Mouse (Mus musculus): ENCODE results near the gene Fbxo6. TPM values are rescaled to one million over a fixed set of nuclear protein-coding genes. Genes with fewer than 3 reads are reported as not detected.
"Not testable (repeated sequence)": the region's sequence is repeated elsewhere in the genome, so short reads cannot be mapped to it uniquely, and the experiment has no call there.

The Fbxo6 gene
- polyA plus RNA-seq, 1 experiment from 2014 or later, result 13.9 TPM

- H3K4me2 ChIP-seq (ENCODE audit: low read depth), result no peak overlapping the region
- no peak for ATAC-seq (ENCODE audit: insufficient read depth, low FRiP score, low TSS enrichment)
- H3K9me3 ChIP-seq (ENCODE audit: control insufficient read depth, low read length), result no peaks in the 10 kb centered on the region
- H3K27me3 ChIP-seq (ENCODE audit: control insufficient read depth, insufficient read depth, low read length), result no peaks in the 10 kb centered on the region
- H3K36me3 ChIP-seq (ENCODE audit: control insufficient read depth, insufficient read depth, low read length), result no peaks in the 10 kb centered on the region
- no peak for DNase-seq (ENCODE audit: low spot score)
- 93% methylated on average over 12 of the region's 12 CpGs for WGBS
- H3K4me1 ChIP-seq (ENCODE audit: control insufficient read depth, insufficient read depth, low read length), result no peaks in the 10 kb centered on the region; the same call in 1 of the 2 replicates
- H3K4me3 ChIP-seq (ENCODE audit: low read depth, low read length), result no peak overlapping the region
- no peak overlapping the region for H3K27ac ChIP-seq (ENCODE audit: low read depth, low read length)
- H3K9ac ChIP-seq (ENCODE audit: low read length), result no peak overlapping the region
These were observed 29.5 kb upstream of the Fbxo6 start for GRCm38 (mm10) chr4:148181483-148181882.

- no peaks in the 10 kb centered on the region; the same call in 1 of the 2 replicates for H3K4me1 ChIP-seq (ENCODE audit: control insufficient read depth, insufficient read depth, low read length)
- no peak overlapping the region for H3K4me3 ChIP-seq (ENCODE audit: low read depth, low read length)
- no peak overlapping the region for H3K4me2 ChIP-seq (ENCODE audit: low read depth)
- ATAC-seq (ENCODE audit: insufficient read depth, low FRiP score, low TSS enrichment), result no peak
- no peak overlapping the region for H3K9ac ChIP-seq (ENCODE audit: low read length)
- no peaks in the 10 kb centered on the region for H3K9me3 ChIP-seq (ENCODE audit: control insufficient read depth, low read length)
- H3K27ac ChIP-seq (ENCODE audit: low read depth, low read length), result no peak overlapping the region
- DNase-seq (ENCODE audit: low spot score), result no peak
- peaks cover 13% of the 10 kb centered on the region for H3K27me3 ChIP-seq (ENCODE audit: control insufficient read depth, insufficient read depth, low read length)
- no peaks in the 10 kb centered on the region for H3K36me3 ChIP-seq (ENCODE audit: control insufficient read depth, insufficient read depth, low read length)
These were observed 25.8 kb upstream of the Fbxo6 start for GRCm38 (mm10) chr4:148177716-148178115.

- ATAC-seq (ENCODE audit: insufficient read depth, low FRiP score, low TSS enrichment); H3K9me3 ChIP-seq (ENCODE audit: control insufficient read depth, low read length); DNase-seq (ENCODE audit: low spot score); H3K27ac ChIP-seq (ENCODE audit: low read depth, low read length); H3K36me3 ChIP-seq (ENCODE audit: control insufficient read depth, insufficient read depth, low read length); H3K4me3 ChIP-seq (ENCODE audit: low read depth, low read length); H3K4me1 ChIP-seq (ENCODE audit: control insufficient read depth, insufficient read depth, low read length); H3K9ac ChIP-seq (ENCODE audit: low read length); H3K4me2 ChIP-seq (ENCODE audit: low read depth): not testable (repeated sequence)
- H3K27me3 ChIP-seq (ENCODE audit: control insufficient read depth, insufficient read depth, low read length), result peaks cover 15% of the 10 kb centered on the region
- 79% methylated on average over 5 of the region's 6 CpGs for WGBS
These were observed 24.7 kb upstream of the Fbxo6 start for GRCm38 (mm10) chr4:148176603-148177002.

- ATAC-seq (ENCODE audit: insufficient read depth, low FRiP score, low TSS enrichment) (no peak), DNase-seq (ENCODE audit: low spot score) (no peak)
- no peak overlapping the region for H3K9ac ChIP-seq (ENCODE audit: low read length)
- peaks cover 18% of the 10 kb centered on the region for H3K27me3 ChIP-seq (ENCODE audit: control insufficient read depth, insufficient read depth, low read length)
- WGBS, result 15% methylated on average over 12 of the region's 12 CpGs
- no peaks in the 10 kb centered on the region; the same call in 1 of the 2 replicates for H3K4me1 ChIP-seq (ENCODE audit: control insufficient read depth, insufficient read depth, low read length)
- no peaks in the 10 kb centered on the region for H3K9me3 ChIP-seq (ENCODE audit: control insufficient read depth, low read length)
- H3K4me2 ChIP-seq (ENCODE audit: low read depth), result no peak overlapping the region
- no peaks in the 10 kb centered on the region for H3K36me3 ChIP-seq (ENCODE audit: control insufficient read depth, insufficient read depth, low read length)
- H3K27ac ChIP-seq (ENCODE audit: low read depth, low read length), result no peak overlapping the region
- no peak overlapping the region for H3K4me3 ChIP-seq (ENCODE audit: low read depth, low read length)
These were observed 22.5 kb upstream of the Fbxo6 start for GRCm38 (mm10) chr4:148174495-148174862.

- H3K4me3 ChIP-seq (ENCODE audit: low read depth, low read length), result 0 out of 2 replicates have a peak overlapping the region, but pooled peaks have one; percentile 5
- no peaks in the 10 kb centered on the region for H3K9me3 ChIP-seq (ENCODE audit: control insufficient read depth, low read length)
- no peaks in the 10 kb centered on the region; the same call in 1 of the 2 replicates for H3K4me1 ChIP-seq (ENCODE audit: control insufficient read depth, insufficient read depth, low read length)
- H3K36me3 ChIP-seq (ENCODE audit: control insufficient read depth, insufficient read depth, low read length), result no peaks in the 10 kb centered on the region
- peak overlapping the region; percentile 34 for H3K4me2 ChIP-seq (ENCODE audit: low read depth)
- peak overlapping the region; percentile 50 for H3K9ac ChIP-seq (ENCODE audit: low read length)
- peak; percentile 24; the same call in 1 of the 2 replicates for ATAC-seq (ENCODE audit: insufficient read depth, low FRiP score, low TSS enrichment)
- peak overlapping the region; percentile 51; the same call in 1 of the 2 replicates for H3K27ac ChIP-seq (ENCODE audit: low read depth, low read length)
- peaks cover 18% of the 10 kb centered on the region for H3K27me3 ChIP-seq (ENCODE audit: control insufficient read depth, insufficient read depth, low read length)
- DNase-seq (ENCODE audit: low spot score), result peak; percentile 61
- under 1% methylated on average over 30 of the region's 30 CpGs for WGBS
These were observed 22.0 kb upstream of the Fbxo6 start for GRCm38 (mm10) chr4:148173811-148174494.

GRCm38 (mm10) chr4:148171261-148171660 is 19.3 kb upstream of the Fbxo6 start:
- 68% methylated on average over 3 of the region's 3 CpGs for WGBS
- DNase-seq (ENCODE audit: low spot score), result no peak

GRCm38 (mm10) chr4:148170842-148171241 is 18.9 kb upstream of the Fbxo6 start:
- no peak overlapping the region for H3K9ac ChIP-seq (ENCODE audit: low read length)
- WGBS, result 3% methylated on average over 2 of the region's 2 CpGs
- ATAC-seq (ENCODE audit: insufficient read depth, low FRiP score, low TSS enrichment), result no peak
- H3K27ac ChIP-seq (ENCODE audit: low read depth, low read length), result no peak overlapping the region
- peaks cover 9% of the 10 kb centered on the region for H3K4me1 ChIP-seq (ENCODE audit: control insufficient read depth, insufficient read depth, low read length)
- H3K4me3 ChIP-seq (ENCODE audit: low read depth, low read length), result no peak overlapping the region
- no peak overlapping the region for H3K4me2 ChIP-seq (ENCODE audit: low read depth)
- no peaks in the 10 kb centered on the region for H3K36me3 ChIP-seq (ENCODE audit: control insufficient read depth, insufficient read depth, low read length)
- H3K9me3 ChIP-seq (ENCODE audit: control insufficient read depth, low read length), result no peaks in the 10 kb centered on the region
- peaks cover 29% of the 10 kb centered on the region for H3K27me3 ChIP-seq (ENCODE audit: control insufficient read depth, insufficient read depth, low read length)
- DNase-seq (ENCODE audit: low spot score), result peak; percentile 66

More at GRCm38 (mm10) chr4:148171261-148171660, 19.3 kb upstream of the Fbxo6 start:
- ATAC-seq (ENCODE audit: insufficient read depth, low FRiP score, low TSS enrichment), result no peak
- Histone ChIP-seq H3K27ac (ENCODE audit: low read depth, low read length) (no peak overlapping the region), H3K4me1 (ENCODE audit: control insufficient read depth, insufficient read depth, low read length) (peaks cover 7% of the 10 kb centered on the region), H3K27me3 (ENCODE audit: control insufficient read depth, insufficient read depth, low read length) (peaks cover 25% of the 10 kb centered on the region), H3K9me3 (ENCODE audit: control insufficient read depth, low read length) (no peaks in the 10 kb centered on the region), H3K4me3 (ENCODE audit: low read depth, low read length) (no peak overlapping the region), H3K9ac (ENCODE audit: low read length) (no peak overlapping the region), H3K36me3 (ENCODE audit: control insufficient read depth, insufficient read depth, low read length) (no peaks in the 10 kb centered on the region), H3K4me2 (ENCODE audit: low read depth) (no peak overlapping the region)

- Histone ChIP-seq H3K9ac (ENCODE audit: low read length) (no peak overlapping the region), H3K27ac (ENCODE audit: low read depth, low read length) (no peak overlapping the region), H3K36me3 (ENCODE audit: control insufficient read depth, insufficient read depth, low read length) (no peaks in the 10 kb centered on the region), H3K4me2 (ENCODE audit: low read depth) (no peak overlapping the region), H3K4me1 (ENCODE audit: control insufficient read depth, insufficient read depth, low read length) (peaks cover 10% of the 10 kb centered on the region), H3K27me3 (ENCODE audit: control insufficient read depth, insufficient read depth, low read length) (peaks cover 39% of the 10 kb centered on the region), H3K9me3 (ENCODE audit: control insufficient read depth, low read length) (no peaks in the 10 kb centered on the region), H3K4me3 (ENCODE audit: low read depth, low read length) (no peak overlapping the region)
- DNase-seq (ENCODE audit: low spot score), result no peak
- ATAC-seq (ENCODE audit: insufficient read depth, low FRiP score, low TSS enrichment), result no peak
- WGBS, result 17% methylated on average over 15 of the region's 15 CpGs
These were observed 17.6 kb upstream of the Fbxo6 start for GRCm38 (mm10) chr4:148169586-148169985.

- Histone ChIP-seq H3K9me3 (ENCODE audit: control insufficient read depth, low read length) (no peaks in the 10 kb centered on the region), H3K9ac (ENCODE audit: low read length) (no peak overlapping the region), H3K4me3 (ENCODE audit: low read depth, low read length) (no peak overlapping the region), H3K4me1 (ENCODE audit: control insufficient read depth, insufficient read depth, low read length) (peaks cover 13% of the 10 kb centered on the region), H3K36me3 (ENCODE audit: control insufficient read depth, insufficient read depth, low read length) (no peaks in the 10 kb centered on the region), H3K27me3 (ENCODE audit: control insufficient read depth, insufficient read depth, low read length) (peaks cover 45% of the 10 kb centered on the region), H3K4me2 (ENCODE audit: low read depth) (no peak overlapping the region), H3K27ac (ENCODE audit: low read depth, low read length) (no peak overlapping the region)
- DNase-seq (ENCODE audit: low spot score) (peak; percentile 73), ATAC-seq (ENCODE audit: insufficient read depth, low FRiP score, low TSS enrichment) (no peak)
- 31% methylated on average over 7 of the region's 7 CpGs for WGBS
These were observed 16.3 kb upstream of the Fbxo6 start for GRCm38 (mm10) chr4:148168287-148168686.
